Mouse (Mus musculus): ENCODE data around the gene Vsig2.

Vsig2 gene

GRCm38 (mm10) chr9:37567454-37567853 lies 28.4 kb downstream of the Vsig2 start:
- no peak for DNase-seq

GRCm38 (mm10) chr9:37567892-37568604 lies 29.0 kb downstream of the Vsig2 start:
- DNase-seq, result no peak

GRCm38 (mm10) chr9:37568605-37569214 lies 29.7 kb downstream of the Vsig2 start:
- no peak for DNase-seq

GRCm38 (mm10) chr9:37569231-37569835 lies 30.3 kb downstream of the Vsig2 start:
- DNase-seq, result no peak

- DNase-seq, result no peak
Observed at GRCm38 (mm10) chr9:37572204-37572876, 33.3 kb downstream of the Vsig2 start.

GRCm38 (mm10) chr9:37576436-37576930 lies 37.4 kb downstream of the Vsig2 start:
- DNase-seq, result no peak

- DNase-seq, result no peak
Observed at GRCm38 (mm10) chr9:37583594-37583993, 44.5 kb downstream of the Vsig2 start.

- no peak for DNase-seq
Observed at GRCm38 (mm10) chr9:37586718-37587117, 47.7 kb downstream of the Vsig2 start.

GRCm38 (mm10) chr9:37590381-37590780 lies 51.3 kb downstream of the Vsig2 start:
- DNase-seq, result no peak

- DNase-seq, result no peak
Observed at GRCm38 (mm10) chr9:37592025-37592424, 53.0 kb downstream of the Vsig2 start.

GRCm38 (mm10) chr9:37592633-37593032 lies 53.6 kb downstream of the Vsig2 start:
- no peak for DNase-seq

- no peak for DNase-seq
Observed at GRCm38 (mm10) chr9:37593690-37594089, 54.6 kb downstream of the Vsig2 start.
